Mouse (Mus musculus): ENCODE results near the gene Tmc3.

Gene Tmc3

GRCm38 (mm10) chr7:83584639-83585471 lies at the start of gene Tmc3:
TSS of gene Tmc3 (plus strand) at chr7:83584927.
- DNase-seq (ENCODE audit: low read depth): no peak

- DNase-seq (ENCODE audit: low read depth): no peak
Measured at GRCm38 (mm10) chr7:83541536-83542169, 43.1 kb upstream of the Tmc3 start.

- DNase-seq (ENCODE audit: low read depth): no peak
Measured at GRCm38 (mm10) chr7:83548686-83549352, 35.9 kb upstream of the Tmc3 start.

GRCm38 (mm10) chr7:83549353-83549774 lies 35.4 kb upstream of the Tmc3 start:
- DNase-seq (ENCODE audit: low read depth): no peak

GRCm38 (mm10) chr7:83549951-83550407 lies 34.7 kb upstream of the Tmc3 start:
- DNase-seq (ENCODE audit: low read depth): peak; percentile 67

- DNase-seq (ENCODE audit: low read depth): no peak
Measured at GRCm38 (mm10) chr7:83554477-83554876, 30.2 kb upstream of the Tmc3 start.

- no peak for DNase-seq (ENCODE audit: low read depth)
Measured at GRCm38 (mm10) chr7:83556488-83556887, 28.2 kb upstream of the Tmc3 start.

GRCm38 (mm10) chr7:83558741-83559280 lies 25.9 kb upstream of the Tmc3 start:
- DNase-seq (ENCODE audit: low read depth): no peak

- DNase-seq (ENCODE audit: low read depth): no peak
Measured at GRCm38 (mm10) chr7:83559495-83559894, 25.2 kb upstream of the Tmc3 start.

GRCm38 (mm10) chr7:83561849-83562248 lies 22.9 kb upstream of the Tmc3 start:
- no peak for DNase-seq (ENCODE audit: low read depth)

- DNase-seq (ENCODE audit: low read depth): peak; percentile 79
Measured at GRCm38 (mm10) chr7:83564635-83565291, 20.0 kb upstream of the Tmc3 start.

- DNase-seq (ENCODE audit: low read depth): peak; percentile 37
Measured at GRCm38 (mm10) chr7:83565976-83566375, 18.8 kb upstream of the Tmc3 start.

- peak; percentile 77 for DNase-seq (ENCODE audit: low read depth)
Measured at GRCm38 (mm10) chr7:83567841-83568500, 16.8 kb upstream of the Tmc3 start.

- no peak for DNase-seq (ENCODE audit: low read depth)
Measured at GRCm38 (mm10) chr7:83568815-83569214, 15.9 kb upstream of the Tmc3 start.

GRCm38 (mm10) chr7:83569436-83569835 lies 15.3 kb upstream of the Tmc3 start:
- DNase-seq (ENCODE audit: low read depth): no peak

GRCm38 (mm10) chr7:83571077-83571476 lies 13.7 kb upstream of the Tmc3 start:
- DNase-seq (ENCODE audit: low read depth): no peak

- DNase-seq (ENCODE audit: low read depth): no peak
Measured at GRCm38 (mm10) chr7:83571901-83572300, 12.8 kb upstream of the Tmc3 start.

- DNase-seq (ENCODE audit: low read depth): no peak
Measured at GRCm38 (mm10) chr7:83572451-83572850, 12.3 kb upstream of the Tmc3 start.

GRCm38 (mm10) chr7:83580946-83581345 lies 3.8 kb upstream of the Tmc3 start:
- no peak for DNase-seq (ENCODE audit: low read depth)

- no peak for DNase-seq (ENCODE audit: low read depth)
Measured at GRCm38 (mm10) chr7:83594056-83594455, 9.3 kb downstream of the Tmc3 start.

GRCm38 (mm10) chr7:83597063-83597462 lies 12.3 kb downstream of the Tmc3 start:
- DNase-seq (ENCODE audit: low read depth): peak; percentile 62
